Mouse (Mus musculus): ENCODE measurements around the gene Vmn2r79. TPM values are rescaled to one million over a fixed set of nuclear protein-coding genes. Genes with fewer than 3 reads are reported as not detected.

The Vmn2r79 gene
- not detected for total RNA-seq (2023)

GRCm38 (mm10) chr7:86995815-86996214 lies at the start of gene Vmn2r79:
Gene Vmn2r79 (plus strand): TSS chr7:86996115.

Other genes with a start within 250 kb of the Vmn2r79 start
- gene Folh1, start 220.2 kb upstream of the Vmn2r79 start, total RNA-seq (2023) = not detected
- not detected for gene Vmn2r77, start 201.1 kb upstream of the Vmn2r79 start, total RNA-seq (2023)
- not detected for gene Vmn2r78, start 81.0 kb upstream of the Vmn2r79 start, total RNA-seq (2023)
- not detected for gene Nox4, start 250.0 kb downstream of the Vmn2r79 start, total RNA-seq (2023)

Data from CD8-positive naive resting alpha-beta T cell, adult 57 days (primary cell).